Mouse (Mus musculus) layer of hippocampus, adult 2 months (tissue): Measurements from ENCODE around the gene Aftph. TPM values are rescaled to one million over a fixed set of nuclear protein-coding genes. Genes with fewer than 3 reads are reported as not detected.

Source experiments
- DNase-seq, 2 experiments: peaks; one replicate each; pipeline ENCODE4 v3.0.0; 2022; ENCODE audit warnings: low spot score in 2 of 2
- H3K27ac ChIP-seq: fragments of 200-600 bp; 2 replicates; pipeline ENCODE4 v1.8.1; 2022
- H3K4me3 ChIP-seq: fragments of 200-600 bp; 2 replicates; pipeline ENCODE4 v1.8.1; 2022; ENCODE audit warnings: mild to moderate bottlenecking
- CTCF ChIP-seq: fragments of 200-600 bp; conservative IDR thresholded peaks from 2 replicates; pipeline ENCODE4 v1.8.1; 2022; ENCODE audit warnings: antibody characterized with exemption, mild to moderate bottlenecking, moderate library complexity
- total RNA-seq, 2 experiments: library from RNA; stranded (reverse); gene quantifications; 2 replicates each; pipeline ENCODE4 v1.2.3; 2021

Aftph gene
- total RNA-seq, 2 experiments from 2014 or later = 79.0 to 81.7 TPM

- H3K27ac ChIP-seq = peak overlapping the region; percentile 60
- DNase-seq = peak in 1 of 2 experiments; percentile 42
- peak overlapping the region; percentile 3; the same call in 1 of the 2 replicates for H3K4me3 ChIP-seq
- no peak for TF ChIP-seq CTCF
These were observed 91.3 kb downstream of the Aftph start for GRCm38 (mm10) chr11:20650006-20650639.

- H3K27ac ChIP-seq = peak overlapping the region; percentile 60
- DNase-seq = no peak
- H3K4me3 ChIP-seq = no peak overlapping the region; the same call in 1 of the 2 replicates
- TF ChIP-seq CTCF = no peak; the same call in none of the 2 replicates
These were observed 91.9 kb downstream of the Aftph start for GRCm38 (mm10) chr11:20649477-20649876.

GRCm38 (mm10) chr11:20647902-20648625, 93.3 kb downstream of the Aftph start:
- no peak for TF ChIP-seq CTCF
- Histone ChIP-seq H3K27ac (peak overlapping the region; percentile 59; the same call in 1 of the 2 replicates), H3K4me3 (no peak overlapping the region)
- DNase-seq = no peak

- DNase-seq = no peak
- peak overlapping the region; percentile 59; the same call in 1 of the 2 replicates for H3K27ac ChIP-seq
- TF ChIP-seq CTCF = no peak
- no peak overlapping the region for H3K4me3 ChIP-seq
These were observed 94.2 kb downstream of the Aftph start for GRCm38 (mm10) chr11:20646986-20647726.

- H3K4me3 ChIP-seq = no peak overlapping the region
- DNase-seq = no peak
- no peak for TF ChIP-seq CTCF
- no peak overlapping the region for H3K27ac ChIP-seq
These were observed 95.2 kb downstream of the Aftph start for GRCm38 (mm10) chr11:20646142-20646541.

GRCm38 (mm10) chr11:20645521-20645920, 95.9 kb downstream of the Aftph start:
- no peak for DNase-seq
- no peak overlapping the region for H3K4me3 ChIP-seq
- no peak overlapping the region for H3K27ac ChIP-seq

GRCm38 (mm10) chr11:20644872-20645271, 96.5 kb downstream of the Aftph start:
- no peak for DNase-seq
- no peak for TF ChIP-seq CTCF

More at GRCm38 (mm10) chr11:20645521-20645920, 95.9 kb downstream of the Aftph start:
- no peak for TF ChIP-seq CTCF

GRCm38 (mm10) chr11:20644166-20644565, 97.2 kb downstream of the Aftph start:
- TF ChIP-seq CTCF = no peak
- no peak overlapping the region for H3K4me3 ChIP-seq
- no peak overlapping the region for H3K27ac ChIP-seq
- DNase-seq = no peak

More at GRCm38 (mm10) chr11:20644872-20645271, 96.5 kb downstream of the Aftph start:
- no peak overlapping the region for H3K27ac ChIP-seq
- H3K4me3 ChIP-seq = no peak overlapping the region

GRCm38 (mm10) chr11:20643161-20643560, 98.2 kb downstream of the Aftph start:
- no peak overlapping the region for H3K27ac ChIP-seq
- DNase-seq = no peak
- H3K4me3 ChIP-seq = no peak overlapping the region
- TF ChIP-seq CTCF = no peak

- Histone ChIP-seq H3K27ac (no peak overlapping the region), H3K4me3 (no peak overlapping the region)
- TF ChIP-seq CTCF = no peak
- no peak for DNase-seq
These were observed 99.1 kb downstream of the Aftph start for GRCm38 (mm10) chr11:20642321-20642720.

GRCm38 (mm10) chr11:20639918-20640447, 101.4 kb downstream of the Aftph start:
- no peak for DNase-seq
- TF ChIP-seq CTCF = no peak
- H3K4me3 ChIP-seq = no peak overlapping the region
- H3K27ac ChIP-seq = no peak overlapping the region

- H3K27ac ChIP-seq = no peak overlapping the region
- peak in 1 of 2 experiments; percentile 84 for DNase-seq
- no peak overlapping the region for H3K4me3 ChIP-seq
- peak; percentile 97 for TF ChIP-seq CTCF
These were observed 102.5 kb downstream of the Aftph start for GRCm38 (mm10) chr11:20638841-20639240.

- H3K27ac ChIP-seq = no peak overlapping the region
- TF ChIP-seq CTCF = no peak
- no peak overlapping the region for H3K4me3 ChIP-seq
- no peak for DNase-seq
These were observed 104.3 kb downstream of the Aftph start for GRCm38 (mm10) chr11:20637060-20637459.
